Mouse (Mus musculus) liver, embryonic 11.5 days (tissue): ENCODE results near the gene Ism2. TPM values are rescaled to one million over a fixed set of nuclear protein-coding genes. Genes with fewer than 3 reads are reported as not detected.
A peak's percentile ranks its signal among the peaks of the same experiment; 100 is the strongest.
"Not testable (repeated sequence)": the region's sequence is repeated elsewhere in the genome, so short reads cannot be mapped to it uniquely, and the experiment has no call there.

Experiments
- ATAC-seq: fragments of 200-750 bp; cut with Nextera tagmentation; replicated peaks from 2 replicates; pipeline ENCODE4 v1.8.0; 2017; ENCODE audit warnings: moderate number of reproducible peaks, mild to moderate bottlenecking, moderate TSS enrichment, moderate library complexity; ENCODE audit not compliant: low FRiP score
- DNase-seq: peaks from one replicate; pipeline ENCODE4 v3.0.0-alpha.2; 2017; ENCODE audit warnings: low spot score
- H3K27ac ChIP-seq: fragments of 300-500 bp; sonication (generic); 2 replicates; pipeline ENCODE4 v1.5.1; 2014; ENCODE audit warnings: mild to moderate bottlenecking, low read depth, low read length, control low read depth
- H3K27me3 ChIP-seq: fragments of 300-500 bp; sonication (generic); replicated peaks from 2 replicates; pipeline ENCODE4 v1.6.1; 2014; ENCODE audit warnings: low read length, mixed read lengths; ENCODE audit not compliant: control insufficient read depth, insufficient read depth
- H3K36me3 ChIP-seq: fragments of 300-500 bp; sonication (generic); 2 replicates; pipeline ENCODE4 v1.6.1; 2014; ENCODE audit warnings: mild to moderate bottlenecking, low read length, moderate library complexity, mixed read lengths; ENCODE audit not compliant: control insufficient read depth, insufficient read depth
- H3K4me1 ChIP-seq: fragments of 300-500 bp; sonication (generic); replicated peaks from 2 replicates; pipeline ENCODE4 v1.6.1; 2014; ENCODE audit warnings: low read length, mixed read lengths; ENCODE audit not compliant: control insufficient read depth, insufficient read depth
- H3K4me2 ChIP-seq: fragments of 300-500 bp; sonication (generic); 2 replicates; pipeline ENCODE4 v1.6.1; 2014; ENCODE audit warnings: mild to moderate bottlenecking, control low read depth, moderate library complexity
- H3K4me3 ChIP-seq: fragments of 300-500 bp; sonication (generic); 2 replicates; pipeline ENCODE4 v1.5.1; 2014; ENCODE audit warnings: low read depth, low read length, control low read depth
- H3K9ac ChIP-seq: fragments of 300-500 bp; sonication (generic); 2 replicates; pipeline ENCODE4 v1.6.1; 2014; ENCODE audit warnings: low read depth, low read length, control low read depth
- H3K9me3 ChIP-seq: fragments of 300-500 bp; sonication (generic); 2 replicates; pipeline ENCODE4 v1.6.1; 2016; ENCODE audit warnings: low read length, inconsistent platforms, mixed read lengths; ENCODE audit not compliant: control insufficient read depth
- WGBS: fragments of 180-500 bp; shearing (Covaris S2); extraction: QIAGEN DNeasy Blood & Tissue Kit; methylation state at CpG from one replicate; pipeline ENCODE4 v1.1.7; 2014; 5-methylcytosine and 5-hydroxymethylcytosine counted together
- polyA plus RNA-seq: library from polyadenylated mRNA; unstranded; fragments of >200 nt; fragmentation: Nextera tagmentation; extraction: Ambion mirVana; gene quantifications from 2 replicates; pipeline ENCODE4 v1.2.1, GENCODE M21; 2014

Gene Ism2
- polyA plus RNA-seq, 1 experiment from 2014 or later = 0.23 TPM

GRCm38 (mm10) chr12:87331053-87331456 is 31.6 kb upstream of the Ism2 start:
- WGBS = 64% methylated on average over 6 of the region's 6 CpGs
- Histone ChIP-seq H3K4me3 (no peak overlapping the region), H3K9me3 (no peaks in the 10 kb centered on the region), H3K9ac (no peak overlapping the region), H3K4me1 (peaks cover 17% of the 10 kb centered on the region), H3K27ac (no peak overlapping the region), H3K4me2 (no peak overlapping the region), H3K27me3 (no peaks in the 10 kb centered on the region), H3K36me3 (no peaks in the 10 kb centered on the region)
- DNase-seq = no peak
- ATAC-seq = no peak

DNA sequence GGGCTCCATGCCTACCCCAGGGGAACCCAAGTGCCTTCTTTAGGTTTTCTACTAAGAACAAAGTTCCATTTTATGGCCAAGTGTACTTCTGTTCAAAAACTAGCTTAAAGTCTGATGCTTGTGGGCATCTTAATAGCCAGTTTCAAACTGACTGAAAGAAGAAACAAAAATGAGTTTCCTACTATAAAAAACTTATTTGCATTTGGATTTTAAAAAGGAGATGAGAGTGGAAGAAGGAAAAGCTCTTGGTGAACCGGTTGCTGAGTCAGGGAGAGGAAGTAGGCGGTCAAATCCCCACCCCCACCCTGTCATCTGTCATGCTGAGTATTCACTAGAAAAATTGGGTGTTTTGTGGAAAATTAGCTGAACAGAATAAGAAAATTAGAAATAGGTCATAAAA is 30.7 kb upstream of the Ism2 start:
- Histone ChIP-seq H3K4me3 (no peak overlapping the region), H3K27me3 (no peaks in the 10 kb centered on the region), H3K36me3 (no peaks in the 10 kb centered on the region), H3K9ac (no peak overlapping the region), H3K27ac (peak overlapping the region; percentile 19; the same call in 1 of the 2 replicates), H3K9me3 (no peaks in the 10 kb centered on the region), H3K4me1 (peaks cover 17% of the 10 kb centered on the region), H3K4me2 (peak overlapping the region; percentile 14; the same call in 1 of the 2 replicates)
- DNase-seq (no peak), ATAC-seq (no peak)
- 46% methylated on average over 2 of the region's 2 CpGs for WGBS

DNA sequence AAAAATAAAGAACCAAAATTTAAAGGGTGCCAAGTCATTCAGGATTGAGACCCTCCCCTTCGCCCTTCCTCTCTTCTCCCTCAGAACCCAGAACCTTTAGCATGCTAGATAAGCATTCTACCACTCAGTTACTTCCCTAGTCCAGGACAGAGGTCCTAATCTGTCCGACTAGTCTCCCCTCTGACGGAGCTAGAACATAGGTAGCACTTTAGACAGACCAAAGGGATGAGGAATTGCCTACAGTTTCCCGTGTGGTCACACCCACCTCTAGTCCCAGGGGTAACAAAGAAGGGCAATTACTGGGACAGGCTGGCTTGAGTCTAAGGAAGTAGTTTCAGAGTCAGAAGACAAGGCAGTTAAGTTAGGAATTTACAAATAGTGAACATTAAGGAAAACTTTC is 28.5 kb upstream of the Ism2 start:
- 36% methylated on average over 4 of the region's 4 CpGs for WGBS
- ATAC-seq (no peak), DNase-seq (no peak)

DNA sequence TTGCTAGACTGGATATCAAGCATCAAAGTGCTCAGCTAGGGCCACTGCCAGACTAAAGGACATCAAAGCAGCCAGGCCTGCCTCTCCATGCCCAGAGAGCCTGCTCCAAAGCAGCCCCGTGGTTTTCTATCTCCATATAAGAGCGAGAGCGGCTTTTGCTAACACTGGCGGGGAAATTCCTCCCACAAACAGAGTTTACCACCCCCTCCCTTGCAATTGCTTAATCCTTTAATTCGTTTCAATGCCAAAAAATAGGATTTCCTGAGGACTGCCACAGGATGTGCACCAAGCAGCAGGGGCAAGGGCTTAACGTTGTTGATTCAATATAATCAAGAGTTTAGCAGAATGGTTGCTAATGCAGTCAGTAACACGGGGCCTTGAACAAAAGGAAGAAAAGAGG is 28.1 kb upstream of the Ism2 start:
- ATAC-seq = no peak
- Histone ChIP-seq H3K9me3 (no peaks in the 10 kb centered on the region), H3K27me3 (no peaks in the 10 kb centered on the region), H3K36me3 (no peaks in the 10 kb centered on the region), H3K4me2 (no peak overlapping the region), H3K27ac (no peak overlapping the region), H3K9ac (no peak overlapping the region), H3K4me3 (no peak overlapping the region), H3K4me1 (peaks cover 17% of the 10 kb centered on the region)
- WGBS = 32% methylated on average over 7 of the region's 7 CpGs
- no peak for DNase-seq

More for the DNA sequence above, 28.5 kb upstream of the Ism2 start:
- H3K4me1 ChIP-seq = peaks cover 17% of the 10 kb centered on the region
- no peaks in the 10 kb centered on the region for H3K36me3 ChIP-seq
- no peak overlapping the region for H3K4me3 ChIP-seq
- no peak overlapping the region for H3K4me2 ChIP-seq
- H3K27ac ChIP-seq = no peak overlapping the region
- H3K9ac ChIP-seq = no peak overlapping the region
- no peaks in the 10 kb centered on the region for H3K9me3 ChIP-seq
- no peaks in the 10 kb centered on the region for H3K27me3 ChIP-seq

GRCm38 (mm10) chr12:87325452-87325851 is 25.9 kb upstream of the Ism2 start:
- no peaks in the 10 kb centered on the region for H3K27me3 ChIP-seq
- ATAC-seq (no peak), DNase-seq (no peak)
- no peak overlapping the region for H3K9ac ChIP-seq
- no peaks in the 10 kb centered on the region for H3K9me3 ChIP-seq
- H3K4me2 ChIP-seq = no peak overlapping the region
- 86% methylated on average over 3 of the region's 3 CpGs for WGBS
- no peak overlapping the region for H3K27ac ChIP-seq
- no peak overlapping the region for H3K4me3 ChIP-seq
- H3K36me3 ChIP-seq = no peaks in the 10 kb centered on the region
- peaks cover 13% of the 10 kb centered on the region for H3K4me1 ChIP-seq

DNA sequence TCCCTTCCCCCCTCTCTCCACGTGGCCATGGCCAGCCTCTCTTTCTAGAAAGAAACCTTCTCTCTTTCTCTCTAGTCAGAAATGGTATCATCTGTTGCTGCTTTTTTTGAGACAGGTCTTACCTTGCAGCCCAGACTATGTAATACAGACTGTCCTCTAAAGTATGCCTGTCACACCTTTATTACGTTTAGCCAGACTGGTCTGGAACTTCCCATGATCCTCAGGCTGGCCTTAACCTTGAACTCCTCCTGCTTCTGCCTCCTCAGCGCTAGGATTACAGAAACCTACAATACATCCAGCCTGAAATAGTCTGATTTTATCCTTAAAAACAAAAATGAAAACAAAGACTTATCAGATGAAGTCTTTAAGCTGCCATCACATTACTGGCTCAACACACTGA is 19.7 kb upstream of the Ism2 start:
- H3K27ac ChIP-seq = no peak overlapping the region
- H3K4me2 ChIP-seq = no peak overlapping the region
- no peaks in the 10 kb centered on the region for H3K27me3 ChIP-seq
- H3K4me3 ChIP-seq = no peak overlapping the region
- WGBS = 88% methylated on average over 3 of the region's 3 CpGs
- ATAC-seq (no peak), DNase-seq (no peak)
- H3K9ac ChIP-seq = no peak overlapping the region
- H3K9me3 ChIP-seq = no peaks in the 10 kb centered on the region
- H3K36me3 ChIP-seq = no peaks in the 10 kb centered on the region
- H3K4me1 ChIP-seq = no peaks in the 10 kb centered on the region

- Histone ChIP-seq H3K9ac (no peak overlapping the region), H3K4me1 (no peaks in the 10 kb centered on the region), H3K27me3 (no peaks in the 10 kb centered on the region), H3K36me3 (no peaks in the 10 kb centered on the region), H3K27ac (no peak overlapping the region), H3K9me3 (no peaks in the 10 kb centered on the region), H3K4me3 (no peak overlapping the region), H3K4me2 (no peak overlapping the region)
- no peak for ATAC-seq
- no peak for DNase-seq
- 73% methylated on average over 1 of the region's 1 CpGs for WGBS
Measured at GRCm38 (mm10) chr12:87317951-87318350, 18.4 kb upstream of the Ism2 start.

DNA sequence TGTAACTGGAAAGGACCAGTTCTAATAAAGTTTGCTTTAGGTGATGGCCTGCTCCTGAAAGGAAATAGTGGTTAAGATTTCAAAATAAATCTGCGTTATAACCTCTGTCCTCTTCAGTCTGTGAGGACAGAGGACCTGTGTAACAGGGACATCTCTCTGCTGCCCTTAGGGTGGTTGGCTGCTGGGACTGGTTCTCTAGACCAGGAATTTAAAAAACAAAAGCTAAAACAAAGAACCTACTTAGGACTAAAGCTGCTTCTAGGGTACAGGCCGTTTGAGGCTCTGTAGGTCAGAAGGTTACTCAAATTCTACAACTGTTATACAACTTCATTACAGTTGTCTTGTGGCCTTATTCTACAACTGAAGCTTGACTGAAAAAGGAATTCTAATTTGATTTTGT is 13.6 kb upstream of the Ism2 start:
- ATAC-seq = no peak
- no peak overlapping the region for H3K4me3 ChIP-seq
- H3K4me2 ChIP-seq = no peak overlapping the region
- no peaks in the 10 kb centered on the region for H3K9me3 ChIP-seq
- H3K27ac ChIP-seq = no peak overlapping the region
- no peak for DNase-seq
- H3K4me1 ChIP-seq = no peaks in the 10 kb centered on the region
- H3K36me3 ChIP-seq = peaks cover 9% of the 10 kb centered on the region; the same call in 1 of the 2 replicates
- no peaks in the 10 kb centered on the region for H3K27me3 ChIP-seq
- H3K9ac ChIP-seq = no peak overlapping the region
- 84% methylated on average over 2 of the region's 2 CpGs for WGBS

GRCm38 (mm10) chr12:87306584-87306844 is 7.0 kb upstream of the Ism2 start:
- not testable (repeated sequence) for H3K4me2 ChIP-seq, DNase-seq, H3K27me3 ChIP-seq, H3K36me3 ChIP-seq, H3K27ac ChIP-seq, H3K9ac ChIP-seq, H3K4me3 ChIP-seq, H3K4me1 ChIP-seq, H3K9me3 ChIP-seq, ATAC-seq
- 79% methylated on average over 4 of the region's 4 CpGs for WGBS
